Mouse (Mus musculus): ENCODE measurements at regions not wholly inside any gene's neighbourhood (a gene's known extent, or its start where the extent isn't known, plus 50 kb on each side); places are given as distances from the start of the nearest gene placed in this dataset.

- H3K4me1 ChIP-seq (ENCODE audit: control insufficient read depth, insufficient read depth, low read length), result peaks cover 5% of the 10 kb centered on the region
- no peak for ATAC-seq
- H3K9me3 ChIP-seq (replicated peaks; ENCODE audit: control insufficient read depth, low read length, poor library complexity, severe bottlenecking), result no peaks in the 10 kb centered on the region
- no peak overlapping the region for H3K4me3 ChIP-seq (ENCODE audit: low read depth, low read length)
- H3K27ac ChIP-seq (ENCODE audit: low read length), result no peak overlapping the region
- H3K36me3 ChIP-seq (ENCODE audit: control insufficient read depth, insufficient read depth, low read length), result no peaks in the 10 kb centered on the region
- no peaks in the 10 kb centered on the region for H3K27me3 ChIP-seq (ENCODE audit: control insufficient read depth, insufficient read depth, low read depth, low read length)
- no peak overlapping the region for H3K9ac ChIP-seq (ENCODE audit: low read depth, low read length)
- WGBS, result 71% methylated on average over 6 of the region's 6 CpGs
- H3K4me2 ChIP-seq (ENCODE audit: low read length), result no peak overlapping the region
Measured at GRCm38 (mm10) chr9:63069919-63070318, 78.8 kb downstream of the Skor1 start.

- 78% methylated on average over 2 of the region's 2 CpGs for WGBS
- no peak overlapping the region for H3K9ac ChIP-seq (ENCODE audit: low read depth, low read length)
- no peak overlapping the region for H3K4me2 ChIP-seq (ENCODE audit: low read length)
- H3K27ac ChIP-seq (ENCODE audit: low read length), result no peak overlapping the region
- no peaks in the 10 kb centered on the region for H3K4me1 ChIP-seq (ENCODE audit: control insufficient read depth, insufficient read depth, low read length)
- no peak for ATAC-seq
- no peak overlapping the region for H3K4me3 ChIP-seq (ENCODE audit: low read depth, low read length)
- H3K27me3 ChIP-seq (ENCODE audit: control insufficient read depth, insufficient read depth, low read depth, low read length), result no peaks in the 10 kb centered on the region
- H3K36me3 ChIP-seq (ENCODE audit: control insufficient read depth, insufficient read depth, low read length), result no peaks in the 10 kb centered on the region
- peaks cover 10% of the 10 kb centered on the region; the same call in 1 of the 2 replicates for H3K9me3 ChIP-seq (replicated peaks; ENCODE audit: control insufficient read depth, low read length, poor library complexity, severe bottlenecking)
Measured at GRCm38 (mm10) chr9:63067054-63067406, 79.3 kb upstream of the Pias1 start.

GRCm38 (mm10) chr9:63066384-63067053, 78.8 kb upstream of the Pias1 start:
- H3K4me2 ChIP-seq (ENCODE audit: low read length), result no peak overlapping the region
- WGBS, result 86% methylated on average over 10 of the region's 10 CpGs
- H3K27me3 ChIP-seq (ENCODE audit: control insufficient read depth, insufficient read depth, low read depth, low read length), result no peaks in the 10 kb centered on the region
- no peak overlapping the region for H3K9ac ChIP-seq (ENCODE audit: low read depth, low read length)
- no peaks in the 10 kb centered on the region for H3K4me1 ChIP-seq (ENCODE audit: control insufficient read depth, insufficient read depth, low read length)
- H3K4me3 ChIP-seq (ENCODE audit: low read depth, low read length), result no peak overlapping the region
- H3K9me3 ChIP-seq (replicated peaks; ENCODE audit: control insufficient read depth, low read length, poor library complexity, severe bottlenecking), result peaks cover 10% of the 10 kb centered on the region; the same call in 1 of the 2 replicates
- ATAC-seq, result no peak
- no peaks in the 10 kb centered on the region for H3K36me3 ChIP-seq (ENCODE audit: control insufficient read depth, insufficient read depth, low read length)
- H3K27ac ChIP-seq (ENCODE audit: low read length), result no peak overlapping the region

- no peak overlapping the region for H3K27ac ChIP-seq (ENCODE audit: low read length)
Measured at GRCm38 (mm10) chr9:63063525-63063924, 75.8 kb upstream of the Pias1 start.

GRCm38 (mm10) chr9:63060740-63061139, 73.0 kb upstream of the Pias1 start:
- WGBS, result 77% methylated on average over 5 of the region's 5 CpGs

More at GRCm38 (mm10) chr9:63063525-63063924, 75.8 kb upstream of the Pias1 start:
- Histone ChIP-seq H3K4me2 (ENCODE audit: low read length) (no peak overlapping the region), H3K36me3 (ENCODE audit: control insufficient read depth, insufficient read depth, low read length) (no peaks in the 10 kb centered on the region), H3K4me3 (ENCODE audit: low read depth, low read length) (no peak overlapping the region), H3K9me3 (replicated peaks; ENCODE audit: control insufficient read depth, low read length, poor library complexity, severe bottlenecking) (peaks cover 10% of the 10 kb centered on the region; the same call in 1 of the 2 replicates), H3K27me3 (ENCODE audit: control insufficient read depth, insufficient read depth, low read depth, low read length) (no peaks in the 10 kb centered on the region), H3K9ac (ENCODE audit: low read depth, low read length) (no peak overlapping the region), H3K4me1 (ENCODE audit: control insufficient read depth, insufficient read depth, low read length) (peaks cover 11% of the 10 kb centered on the region)
- no peak for ATAC-seq
- 94% methylated on average over 2 of the region's 2 CpGs for WGBS

GRCm38 (mm10) chr9:63059234-63059842, 71.6 kb upstream of the Pias1 start:
- ATAC-seq, result peak; percentile 90
- H3K4me2 ChIP-seq (ENCODE audit: low read length), result peak overlapping the region; percentile 44
- no peaks in the 10 kb centered on the region; the same call in 1 of the 2 replicates for H3K27me3 ChIP-seq (ENCODE audit: control insufficient read depth, insufficient read depth, low read depth, low read length)
- H3K27ac ChIP-seq (ENCODE audit: low read length), result peak overlapping the region; percentile 47
- no peaks in the 10 kb centered on the region for H3K36me3 ChIP-seq (ENCODE audit: control insufficient read depth, insufficient read depth, low read length)
- peak overlapping the region; percentile 42; the same call in 1 of the 2 replicates for H3K9ac ChIP-seq (ENCODE audit: low read depth, low read length)
- H3K9me3 ChIP-seq (replicated peaks; ENCODE audit: control insufficient read depth, low read length, poor library complexity, severe bottlenecking), result peaks cover 10% of the 10 kb centered on the region; the same call in 1 of the 2 replicates
- peak overlapping the region; percentile 2; the same call in 1 of the 2 replicates for H3K4me3 ChIP-seq (ENCODE audit: low read depth, low read length)
- 2% methylated on average over 10 of the region's 10 CpGs for whole genome bisulfite sequencing
- H3K4me1 ChIP-seq (ENCODE audit: control insufficient read depth, insufficient read depth, low read length), result peaks cover 13% of the 10 kb centered on the region

More at GRCm38 (mm10) chr9:63060740-63061139, 73.0 kb upstream of the Pias1 start:
- Histone ChIP-seq H3K27ac (ENCODE audit: low read length) (no peak overlapping the region), H3K4me2 (ENCODE audit: low read length) (no peak overlapping the region), H3K9me3 (replicated peaks; ENCODE audit: control insufficient read depth, low read length, poor library complexity, severe bottlenecking) (peaks cover 10% of the 10 kb centered on the region; the same call in 1 of the 2 replicates), H3K9ac (ENCODE audit: low read depth, low read length) (no peak overlapping the region), H3K4me3 (ENCODE audit: low read depth, low read length) (no peak overlapping the region), H3K27me3 (ENCODE audit: control insufficient read depth, insufficient read depth, low read depth, low read length) (no peaks in the 10 kb centered on the region; the same call in 1 of the 2 replicates), H3K4me1 (ENCODE audit: control insufficient read depth, insufficient read depth, low read length) (peaks cover 13% of the 10 kb centered on the region), H3K36me3 (ENCODE audit: control insufficient read depth, insufficient read depth, low read length) (no peaks in the 10 kb centered on the region)
- ATAC-seq, result no peak

- 8% methylated on average over 16 of the region's 16 CpGs for WGBS
Measured at GRCm38 (mm10) chr9:63058506-63059233, 70.9 kb upstream of the Pias1 start.

GRCm38 (mm10) chr9:63056695-63057349, 69.1 kb upstream of the Pias1 start:
- 72% methylated on average over 9 of the region's 9 CpGs for WGBS

More at GRCm38 (mm10) chr9:63058506-63059233, 70.9 kb upstream of the Pias1 start:
- Histone ChIP-seq H3K4me2 (ENCODE audit: low read length) (peak overlapping the region; percentile 44), H3K36me3 (ENCODE audit: control insufficient read depth, insufficient read depth, low read length) (no peaks in the 10 kb centered on the region), H3K4me1 (ENCODE audit: control insufficient read depth, insufficient read depth, low read length) (peaks cover 13% of the 10 kb centered on the region), H3K27ac (ENCODE audit: low read length) (peak overlapping the region; percentile 47), H3K9ac (ENCODE audit: low read depth, low read length) (peak overlapping the region; percentile 42; the same call in 1 of the 2 replicates), H3K9me3 (replicated peaks; ENCODE audit: control insufficient read depth, low read length, poor library complexity, severe bottlenecking) (peaks cover 10% of the 10 kb centered on the region; the same call in 1 of the 2 replicates), H3K27me3 (ENCODE audit: control insufficient read depth, insufficient read depth, low read depth, low read length) (no peaks in the 10 kb centered on the region; the same call in 1 of the 2 replicates), H3K4me3 (ENCODE audit: low read depth, low read length) (peak overlapping the region; percentile 2; the same call in 1 of the 2 replicates)
- ATAC-seq, result no peak

More at GRCm38 (mm10) chr9:63056695-63057349, 69.1 kb upstream of the Pias1 start:
- Histone ChIP-seq H3K36me3 (ENCODE audit: control insufficient read depth, insufficient read depth, low read length) (no peaks in the 10 kb centered on the region), H3K4me1 (ENCODE audit: control insufficient read depth, insufficient read depth, low read length) (peaks cover 13% of the 10 kb centered on the region), H3K9me3 (replicated peaks; ENCODE audit: control insufficient read depth, low read length, poor library complexity, severe bottlenecking) (no peaks in the 10 kb centered on the region), H3K4me2 (ENCODE audit: low read length) (no peak overlapping the region), H3K27ac (ENCODE audit: low read length) (no peak overlapping the region), H3K4me3 (ENCODE audit: low read depth, low read length) (no peak overlapping the region), H3K9ac (ENCODE audit: low read depth, low read length) (no peak overlapping the region), H3K27me3 (ENCODE audit: control insufficient read depth, insufficient read depth, low read depth, low read length) (no peaks in the 10 kb centered on the region; the same call in 1 of the 2 replicates)
- no peak for ATAC-seq
